Mouse (Mus musculus) E14TG2a.4 (cell line): ENCODE data around the gene Cox7a2.

Experiments
- CTCF ChIP-seq: conservative IDR thresholded peaks from 2 replicates; pipeline ENCODE4 v1.5.1; 2014; ENCODE audit warnings: low read length
- POU5F1 ChIP-seq: IDR thresholded peaks from 2 replicates; pipeline ENCODE4 v1.6.1; 2014; ENCODE audit warnings: low read length, borderline replicate concordance

GRCm38 (mm10) chr9:79792841-79793835, 33.5 kb upstream of the Cox7a2 start, which contains the start of gene Tmem30a:
- no peak for TF ChIP-seq CTCF
- no peak for TF ChIP-seq POU5F1
